Mouse (Mus musculus) activated CD4-positive, CD25-positive, alpha-beta regulatory T cell, adult 4 months (primary cell): ENCODE measurements around the gene Iqsec2. TPM values are rescaled to one million over a fixed set of nuclear protein-coding genes. Genes with fewer than 3 reads are reported as not detected.

Experiments used
- polyA plus RNA-seq, 2 experiments: library from polyadenylated mRNA; unstranded; fragments of 100-300 nt; shearing (Covaris generic); gene quantifications; one replicate each; pipeline ENCODE4 v1.2.1; 2017

The Iqsec2 gene
- polyA plus RNA-seq, 2 experiments from 2014 or later: not detected

Other genes with a start within 250 kb of the Iqsec2 start
- gene Hsd17b10, start 142.4 kb upstream of the Iqsec2 start, polyA plus RNA-seq: 100 to 1,000 TPM; 116 to 147 TPM
- gene Ribc1, start 128.0 kb upstream of the Iqsec2 start, polyA plus RNA-seq: under 1 TPM; 0.52 to 0.85 TPM
- gene Smc1a, start 127.8 kb upstream of the Iqsec2 start, polyA plus RNA-seq: 10 to 100 TPM; 91.4 to 94.0 TPM
- gene Kdm5c, start 88.8 kb downstream of the Iqsec2 start, polyA plus RNA-seq: 10 to 100 TPM; 23.8 to 27.1 TPM
- 10 to 100 TPM; 25.4 to 26.8 TPM for gene Kantr, start 183.2 kb downstream of the Iqsec2 start, polyA plus RNA-seq
- gene Tspyl2, start 198.2 kb downstream of the Iqsec2 start, polyA plus RNA-seq: 1 to 10 TPM; 9.2 to 9.9 TPM
- gene Gpr173, start 224.4 kb downstream of the Iqsec2 start, polyA plus RNA-seq: not detected